Mouse (Mus musculus): ENCODE measurements at regions not wholly inside any gene's neighbourhood (a gene's known extent, or its start where the extent isn't known, plus 50 kb on each side); places are given as distances from the start of the nearest gene placed in this dataset.

- Histone ChIP-seq H3K4me1 (peaks cover 10% of the 10 kb centered on the region), H3K27ac (replicated peaks) (no peak overlapping the region), H3K4me2 (no peak overlapping the region), H3K9ac (no peak overlapping the region), H3K9me3 (no peaks in the 10 kb centered on the region), H3K4me3 (no peak overlapping the region), H3K36me3 (no peaks in the 10 kb centered on the region), H3K27me3 (replicated peaks) (0 out of 2 replicates have a peak, but pooled peaks cover 2% of the 10 kb centered on the region)
- 44% methylated on average over 9 of the region's 9 CpGs for WGBS
- no peak for ATAC-seq (ENCODE audit: extremely low read depth, insufficient number of reproducible peaks, low FRiP score, low TSS enrichment)
Measured at GRCm38 (mm10) chr1:88594484-88595254, 84.8 kb upstream of the Glrp1 start.

DNA sequence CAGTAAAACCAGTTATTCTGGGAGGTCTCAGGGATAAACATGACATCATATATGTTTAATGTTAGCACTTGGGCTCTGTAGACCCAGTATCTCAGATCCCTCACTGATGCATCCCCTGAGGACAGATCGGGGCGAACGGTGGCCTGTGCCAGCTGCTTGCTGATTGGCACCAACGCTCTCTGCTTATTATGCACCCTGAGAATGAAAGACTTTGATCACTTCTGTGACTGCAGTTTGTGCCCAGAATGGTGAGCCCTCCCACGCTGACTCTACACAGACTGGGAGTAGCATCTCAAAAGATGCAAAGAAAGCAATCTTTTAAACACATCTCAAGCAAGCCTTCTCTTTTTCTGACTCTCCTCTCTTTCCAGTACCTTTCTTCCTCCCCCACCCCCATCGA is 82.2 kb upstream of the Glrp1 start:
- WGBS, result 80% methylated on average over 6 of the region's 6 CpGs
- Histone ChIP-seq H3K27me3 (replicated peaks) (0 out of 2 replicates have a peak, but pooled peaks cover 2% of the 10 kb centered on the region), H3K36me3 (no peaks in the 10 kb centered on the region), H3K27ac (replicated peaks) (no peak overlapping the region), H3K4me1 (peaks cover 12% of the 10 kb centered on the region), H3K9me3 (no peaks in the 10 kb centered on the region), H3K4me3 (no peak overlapping the region), H3K9ac (no peak overlapping the region), H3K4me2 (no peak overlapping the region)
- ATAC-seq (ENCODE audit: extremely low read depth, insufficient number of reproducible peaks, low FRiP score, low TSS enrichment), result no peak

GRCm38 (mm10) chr1:88590802-88591380 is 81.0 kb upstream of the Glrp1 start:
- Histone ChIP-seq H3K4me1 (peaks cover 17% of the 10 kb centered on the region), H3K4me3 (no peak overlapping the region), H3K9me3 (no peaks in the 10 kb centered on the region), H3K4me2 (peak overlapping the region; percentile 29), H3K27ac (replicated peaks) (no peak overlapping the region), H3K36me3 (no peaks in the 10 kb centered on the region), H3K27me3 (replicated peaks) (0 out of 2 replicates have a peak, but pooled peaks cover 2% of the 10 kb centered on the region), H3K9ac (no peak overlapping the region)
- WGBS, result 31% methylated on average over 9 of the region's 9 CpGs
- ATAC-seq (ENCODE audit: extremely low read depth, insufficient number of reproducible peaks, low FRiP score, low TSS enrichment), result no peak

- Histone ChIP-seq H3K4me2 (no peak overlapping the region), H3K4me1 (peaks cover 17% of the 10 kb centered on the region), H3K4me3 (no peak overlapping the region), H3K36me3 (no peaks in the 10 kb centered on the region), H3K27me3 (replicated peaks) (no peaks in the 10 kb centered on the region), H3K27ac (replicated peaks) (no peak overlapping the region), H3K9me3 (no peaks in the 10 kb centered on the region), H3K9ac (no peak overlapping the region)
- 49% methylated on average over 1 of the region's 1 CpGs for WGBS
- no peak for ATAC-seq (ENCODE audit: extremely low read depth, insufficient number of reproducible peaks, low FRiP score, low TSS enrichment)
Measured at GRCm38 (mm10) chr1:88588747-88589146, 78.9 kb upstream of the Glrp1 start.

GRCm38 (mm10) chr1:88586823-88587820 is 77.3 kb upstream of the Glrp1 start:
- no peaks in the 10 kb centered on the region for H3K36me3 ChIP-seq
- no peak overlapping the region for H3K4me2 ChIP-seq
- peaks cover 17% of the 10 kb centered on the region for H3K4me1 ChIP-seq
- H3K9ac ChIP-seq, result no peak overlapping the region
- no peak overlapping the region for H3K4me3 ChIP-seq
- 48% methylated on average over 13 of the region's 13 CpGs for WGBS
- no peaks in the 10 kb centered on the region; the same call in 1 of the 2 replicates for H3K27me3 ChIP-seq (replicated peaks)
- ATAC-seq (ENCODE audit: extremely low read depth, insufficient number of reproducible peaks, low FRiP score, low TSS enrichment), result no peak
- H3K9me3 ChIP-seq, result no peaks in the 10 kb centered on the region
- H3K27ac ChIP-seq (replicated peaks), result no peak overlapping the region

DNA sequence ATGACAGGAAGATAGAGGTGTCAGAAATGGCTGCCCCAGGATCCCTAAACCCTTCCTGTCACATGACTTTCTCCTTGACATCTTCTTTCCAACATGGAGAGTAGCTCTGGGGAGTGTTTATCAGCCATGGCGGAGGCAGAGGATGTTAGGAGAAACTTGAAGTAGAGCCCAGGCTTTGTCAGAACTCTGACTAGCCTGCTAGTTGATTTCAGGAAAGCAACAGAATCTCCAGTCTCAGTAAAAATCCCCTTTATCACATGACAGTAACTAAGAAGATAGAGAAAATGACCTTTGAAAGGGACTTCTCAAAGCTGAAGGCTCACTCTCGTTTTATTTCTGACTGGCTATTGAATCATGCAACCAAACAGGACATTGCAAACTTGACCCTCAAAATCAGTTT is 76.3 kb upstream of the Glrp1 start:
- ATAC-seq (ENCODE audit: extremely low read depth, insufficient number of reproducible peaks, low FRiP score, low TSS enrichment), result no peak
- no peaks in the 10 kb centered on the region for H3K9me3 ChIP-seq
- no peaks in the 10 kb centered on the region; the same call in 1 of the 2 replicates for H3K27me3 ChIP-seq (replicated peaks)
- H3K4me3 ChIP-seq, result no peak overlapping the region
- H3K27ac ChIP-seq (replicated peaks), result no peak overlapping the region
- H3K9ac ChIP-seq, result no peak overlapping the region
- no peaks in the 10 kb centered on the region for H3K36me3 ChIP-seq
- WGBS, result 51% methylated on average over 2 of the region's 2 CpGs
- H3K4me2 ChIP-seq, result no peak overlapping the region
- peaks cover 15% of the 10 kb centered on the region for H3K4me1 ChIP-seq

- no peaks in the 10 kb centered on the region for H3K9me3 ChIP-seq
- no peak overlapping the region for H3K4me3 ChIP-seq
- no peak overlapping the region for H3K9ac ChIP-seq
- H3K36me3 ChIP-seq, result no peaks in the 10 kb centered on the region
- ATAC-seq (ENCODE audit: extremely low read depth, insufficient number of reproducible peaks, low FRiP score, low TSS enrichment), result no peak
- 53% methylated on average over 5 of the region's 5 CpGs for WGBS
- peaks cover 8% of the 10 kb centered on the region for H3K4me1 ChIP-seq
- no peak overlapping the region for H3K4me2 ChIP-seq
- no peaks in the 10 kb centered on the region; the same call in 1 of the 2 replicates for H3K27me3 ChIP-seq (replicated peaks)
- no peak overlapping the region for H3K27ac ChIP-seq (replicated peaks)
Measured at GRCm38 (mm10) chr1:88584515-88585033, 74.7 kb upstream of the Glrp1 start.

- Histone ChIP-seq H3K9me3 (no peaks in the 10 kb centered on the region), H3K4me3 (no peak overlapping the region), H3K27me3 (replicated peaks) (no peaks in the 10 kb centered on the region; the same call in 1 of the 2 replicates), H3K4me2 (no peak overlapping the region), H3K9ac (no peak overlapping the region), H3K4me1 (peaks cover 10% of the 10 kb centered on the region), H3K36me3 (no peaks in the 10 kb centered on the region), H3K27ac (replicated peaks) (no peak overlapping the region)
- no peak for ATAC-seq (ENCODE audit: extremely low read depth, insufficient number of reproducible peaks, low FRiP score, low TSS enrichment)
Measured at GRCm38 (mm10) chr1:88578231-88578620, 68.4 kb upstream of the Glrp1 start.

GRCm38 (mm10) chr1:88577498-88578230 is 67.8 kb upstream of the Glrp1 start:
- H3K4me2 ChIP-seq, result no peak overlapping the region
- ATAC-seq (ENCODE audit: extremely low read depth, insufficient number of reproducible peaks, low FRiP score, low TSS enrichment), result no peak
- H3K36me3 ChIP-seq, result no peaks in the 10 kb centered on the region
- H3K9ac ChIP-seq, result no peak overlapping the region
- H3K9me3 ChIP-seq, result no peaks in the 10 kb centered on the region
- no peak overlapping the region for H3K27ac ChIP-seq (replicated peaks)
- H3K27me3 ChIP-seq (replicated peaks), result no peaks in the 10 kb centered on the region; the same call in 1 of the 2 replicates
- 28% methylated on average over 12 of the region's 12 CpGs for WGBS
- H3K4me1 ChIP-seq, result peaks cover 10% of the 10 kb centered on the region
- no peak overlapping the region for H3K4me3 ChIP-seq

DNA sequence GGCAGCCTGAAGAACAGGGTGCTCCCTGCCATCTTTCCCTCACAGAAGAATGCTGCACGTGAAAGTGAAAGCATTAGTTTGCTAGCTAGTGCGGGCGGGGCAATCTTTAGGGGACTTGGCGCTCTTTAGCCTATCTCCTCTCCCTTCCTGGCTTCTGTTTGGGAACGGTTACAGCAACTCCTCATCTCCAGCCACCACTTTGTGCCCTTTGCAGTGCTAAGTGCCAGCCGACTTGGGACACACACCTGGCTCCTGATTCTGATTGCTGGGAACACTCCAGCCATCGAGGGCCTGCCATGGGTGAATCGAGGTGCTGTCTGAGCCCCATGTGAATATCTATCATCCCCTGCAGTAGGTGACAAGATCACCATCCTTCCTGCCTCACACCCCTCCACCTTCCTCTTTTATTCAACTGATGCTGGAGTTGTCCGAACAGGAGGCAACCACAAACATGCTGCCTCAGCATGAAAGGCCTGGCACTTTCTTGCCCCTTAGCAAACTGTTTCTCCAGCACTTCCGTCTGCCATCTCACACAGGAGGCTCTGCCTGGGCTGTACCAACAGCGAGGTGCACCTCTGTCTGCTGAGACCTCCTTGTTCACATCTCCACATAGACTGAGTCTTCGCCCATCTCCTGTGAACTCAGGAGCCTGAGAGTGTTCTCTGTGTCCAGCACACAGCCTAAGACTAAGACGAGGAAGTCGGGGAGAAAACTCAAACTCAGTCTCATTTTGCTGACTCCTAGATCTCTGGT is 66.2 kb upstream of the Glrp1 start:
- WGBS, result 53% methylated on average over 14 of the region's 14 CpGs
- Histone ChIP-seq H3K27me3 (replicated peaks) (no peaks in the 10 kb centered on the region), H3K9me3 (peaks cover 3% of the 10 kb centered on the region; the same call in 1 of the 2 replicates), H3K36me3 (no peaks in the 10 kb centered on the region), H3K27ac (replicated peaks) (no peak overlapping the region), H3K9ac (peak overlapping the region; percentile 24; the same call in 1 of the 2 replicates), H3K4me1 (peaks cover 10% of the 10 kb centered on the region), H3K4me2 (peak overlapping the region; percentile 56), H3K4me3 (peak overlapping the region; percentile 23)
- no peak for ATAC-seq (ENCODE audit: extremely low read depth, insufficient number of reproducible peaks, low FRiP score, low TSS enrichment)
